Mouse (Mus musculus) heart, postnatal 0 days (tissue): ENCODE results near the gene Ninl.

Experiments
- CTCF ChIP-seq: IDR thresholded peaks from 2 replicates; pipeline ENCODE4 v1.5.1; 2016; ENCODE audit warnings: antibody characterized with exemption, control low read depth, low read depth
- EP300 ChIP-seq: IDR thresholded peaks from 2 replicates; pipeline ENCODE4 v1.6.1; 2016; ENCODE audit warnings: antibody characterized with exemption, low read depth

- no peak for TF ChIP-seq CTCF
- TF ChIP-seq EP300 = no peak
Observed at GRCm38 (mm10) chr2:150979861-150980620, 59.1 kb downstream of the Ninl start.
